In the genomic region with DNA sequence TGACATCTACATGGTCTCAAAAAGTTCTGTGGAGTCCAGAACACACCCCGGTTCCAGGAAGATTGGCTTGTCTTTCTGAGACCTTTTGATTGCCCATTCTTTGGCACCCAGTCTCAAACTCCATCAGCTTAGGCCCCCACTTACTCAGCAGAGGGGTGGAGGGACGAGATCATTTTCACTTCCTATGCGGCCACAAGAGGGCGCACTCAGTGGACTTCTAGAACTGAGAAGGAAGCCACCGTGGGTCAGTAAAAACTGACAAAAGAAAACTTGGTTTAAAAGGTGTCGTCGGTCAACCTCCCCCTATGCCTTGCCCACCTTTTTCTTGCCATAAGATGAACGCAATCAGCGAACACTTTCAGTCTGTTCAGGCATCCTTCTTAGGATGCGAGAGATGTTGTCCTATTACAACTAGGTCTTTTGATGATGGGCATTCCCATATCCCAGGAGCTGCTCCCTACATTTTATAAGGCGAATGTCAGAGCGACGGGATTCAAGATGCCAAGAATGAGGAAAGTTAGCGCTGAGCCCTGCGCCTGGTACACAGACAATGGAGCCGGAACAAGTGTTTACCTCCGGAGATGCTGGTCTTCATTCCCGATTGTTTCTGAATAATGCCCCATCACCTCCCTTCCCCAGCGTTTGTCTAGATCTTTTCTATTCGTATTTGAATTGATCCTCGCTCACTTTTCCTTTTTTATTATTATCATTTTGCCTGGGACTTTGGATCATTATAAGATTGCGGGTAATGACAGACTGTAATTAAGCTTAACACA, we compare ENCODE assay signal across 8 mouse cellular contexts. TPM values are rescaled to one million over a fixed set of nuclear protein-coding genes. Genes with fewer than 3 reads are reported as not detected.
DNase-seq lines count a peak whose midpoint lies in the region; ATAC-seq lines count a peak whose summit lies in the region.

No protein-coding gene starts in this region.

- WGBS in hindbrain, embryonic 10.5 days = 27% methylated on average over 22 of the region's 22 CpGs
- WGBS in lung, embryonic 16.5 days = 29% methylated on average over 22 of the region's 22 CpGs

- H3K36me3 ChIP-seq in hindbrain, embryonic 10.5 days = no peaks in the 10 kb centered on the region
- H3K36me3 ChIP-seq in lung, embryonic 16.5 days (ENCODE audit: control insufficient read depth, insufficient read depth, low read length) = no peaks in the 10 kb centered on the region

- H3K4me3 ChIP-seq in hindbrain, embryonic 10.5 days = peak overlapping the region; percentile 47
- peak overlapping the region; percentile 34 for H3K4me3 ChIP-seq in lung, embryonic 16.5 days (ENCODE audit: low read length)

- no peak overlapping the region for H3K9ac ChIP-seq in lung, embryonic 16.5 days (ENCODE audit: low read length)

- peaks cover 6% of the 10 kb centered on the region; the same call in 1 of the 2 replicates for H3K4me1 ChIP-seq in hindbrain, embryonic 10.5 days (replicated peaks)
- H3K4me1 ChIP-seq in lung, embryonic 16.5 days (replicated peaks; ENCODE audit: control insufficient read depth, insufficient read depth, low read length) = no peaks in the 10 kb centered on the region; the same call in 1 of the 2 replicates

- no peak for ATAC-seq in lung, embryonic 16.5 days (ENCODE audit: low read depth)

- peak overlapping the region; percentile 71; the same call in 1 of the 2 replicates for H3K27ac ChIP-seq in hindbrain, embryonic 10.5 days
- H3K27ac ChIP-seq in lung, embryonic 16.5 days (ENCODE audit: low read length) = no peak overlapping the region

- peak overlapping the region; percentile 49 for H3K4me2 ChIP-seq in lung, embryonic 16.5 days (ENCODE audit: low read depth, low read length)

- peaks cover 19% of the 10 kb centered on the region for H3K27me3 ChIP-seq in hindbrain, embryonic 10.5 days (ENCODE audit: insufficient read depth, poor library complexity, severe bottlenecking)
- peaks cover 6% of the 10 kb centered on the region; the same call in 1 of the 2 replicates for H3K27me3 ChIP-seq in lung, embryonic 16.5 days (ENCODE audit: control insufficient read depth, insufficient read depth, low read depth, low read length)

- peak; percentile 53 for DNase-seq in Muller cell, postnatal 12 days (ENCODE audit: inconsistent ontology term)
- DNase-seq in cerebellum, adult 18-20 months = peak; percentile 80 to 84
- peak; percentile 72 for DNase-seq in forelimb bud, embryonic 11.5 days (ENCODE audit: low read depth, low spot score)
- peak; percentile 75 for DNase-seq in hindbrain, embryonic 10.5 days (ENCODE audit: low spot score)
- peak; percentile 74 for DNase-seq in layer of hippocampus, adult 9-10 months (ENCODE audit: low spot score)
- peak; percentile 89 for DNase-seq in retina, postnatal 1 day
- DNase-seq in urinary bladder, postnatal 25 days (ENCODE audit: low spot score) = peak; percentile 72

- no peaks in the 10 kb centered on the region for H3K9me3 ChIP-seq in hindbrain, embryonic 10.5 days
- H3K9me3 ChIP-seq in lung, embryonic 16.5 days (ENCODE audit: control insufficient read depth, low read length) = no peaks in the 10 kb centered on the region

RNA-seq across cellular contexts. Expression of gene Ccdc149, which starts 44.1 kb away (rescaled TPM):
- polyA plus RNA-seq in hindbrain, embryonic 10.5 days (2016; fragmentation: Nextera tagmentation; extraction: Ambion mirVana) = 2.3 and 2.5 TPM in 2 replicates
- polyA plus RNA-seq in lung, embryonic 16.5 days (2015; fragmentation: Nextera tagmentation; extraction: Ambion mirVana) = 2.7 and 3.7 TPM in 2 replicates

RNA-seq across cellular contexts. Expression of gene Lgi2, which starts 50.8 kb away (rescaled TPM):
- polyA plus RNA-seq in hindbrain, embryonic 10.5 days (2016; fragmentation: Nextera tagmentation; extraction: Ambion mirVana) = 1.3 and 1.7 TPM in 2 replicates
- 1.4 and 1.6 TPM in 2 replicates for polyA plus RNA-seq in lung, embryonic 16.5 days (2015; fragmentation: Nextera tagmentation; extraction: Ambion mirVana)
